ENCODE assay signal across 12 mouse cellular contexts in the genomic region with DNA sequence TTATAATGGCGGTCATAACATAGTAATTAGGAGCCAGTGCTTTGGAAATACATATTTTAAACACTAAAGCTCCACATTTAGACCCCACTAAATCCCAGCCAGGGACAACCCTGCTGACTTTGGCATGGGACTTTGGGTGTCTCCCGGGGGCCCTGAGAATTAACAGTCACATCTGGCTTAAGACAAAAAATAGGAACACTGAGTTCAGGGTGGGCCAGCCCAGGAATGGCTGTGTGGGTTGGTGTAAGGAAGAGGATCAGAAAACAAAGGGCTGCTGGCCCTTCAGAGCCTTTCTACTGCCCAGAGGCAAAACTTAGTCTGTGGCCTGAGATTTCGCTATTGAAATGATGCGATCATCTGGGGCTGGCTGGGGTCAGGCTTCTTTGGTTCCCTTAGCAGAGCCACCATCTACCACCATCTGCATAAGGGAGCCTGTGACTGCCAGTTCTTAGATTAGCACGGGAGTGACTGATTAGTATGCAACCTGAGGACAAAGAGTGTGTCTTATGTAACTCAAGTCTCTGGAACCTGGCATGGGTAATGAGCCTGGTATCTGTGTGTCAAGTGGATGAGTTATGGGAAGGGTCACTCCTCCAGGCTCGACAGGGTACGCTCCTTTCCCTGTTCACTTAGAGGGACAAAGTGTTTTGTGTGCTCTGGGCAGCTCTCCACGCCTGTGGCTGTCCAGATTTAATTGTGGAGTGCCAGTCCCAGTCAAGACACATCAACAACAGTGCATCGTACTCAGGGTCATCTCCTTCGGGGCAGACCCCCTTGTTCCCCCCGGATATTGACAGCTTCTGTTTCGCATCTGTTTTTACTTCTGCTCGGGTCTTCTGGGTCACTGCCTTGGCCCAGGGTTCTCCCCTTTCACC.
A peak's percentile ranks its signal among the peaks of the same experiment; 100 is the strongest.
DNase-seq lines count a peak whose midpoint lies in the region; ATAC-seq and TF ChIP-seq lines count a peak whose summit lies in the region.
"Had no signal": no experiment of that assay in that cellular context is flagged by ENCODE, and none has a peak within 500 bp of the region (broad histone marks: within the 10 kb centered on the region; RNA-seq: fewer than 3 reads in every experiment).

No protein-coding gene starts in this region.

- WGBS in hindbrain, embryonic 15.5 days = 32% methylated on average over 13 of the region's 13 CpGs
- 36% methylated on average over 13 of the region's 13 CpGs for WGBS in hindbrain, postnatal 0 days
- 25% methylated on average over 13 of the region's 13 CpGs for WGBS in heart, adult 2 months
- 38% methylated on average over 13 of the region's 13 CpGs for WGBS in kidney, postnatal 0 days
- 65% methylated on average over 13 of the region's 13 CpGs for WGBS in liver, postnatal 0 days (ENCODE audit: insufficient replicate concordance)
- WGBS in intestine, embryonic 15.5 days = 54% methylated on average over 13 of the region's 13 CpGs

- H3K4me2 ChIP-seq in hindbrain, embryonic 15.5 days = no peak overlapping the region
- no peak overlapping the region for H3K4me2 ChIP-seq in hindbrain, postnatal 0 days (ENCODE audit: low read depth, low read length)
- no peak overlapping the region for H3K4me2 ChIP-seq in kidney, postnatal 0 days (ENCODE audit: low read length)
- H3K4me2 ChIP-seq in liver, postnatal 0 days (ENCODE audit: low read depth, low read length) = no peak overlapping the region
- no peak overlapping the region for H3K4me2 ChIP-seq in intestine, embryonic 15.5 days (replicated peaks)
- H3K4me2 ChIP-seq: liver, embryonic 12.5 days; midbrain, embryonic 13.5 days had no signal

- H3K27ac ChIP-seq in hindbrain, embryonic 15.5 days (replicated peaks) = no peak overlapping the region
- H3K27ac ChIP-seq in hindbrain, postnatal 0 days = no peak overlapping the region
- peak overlapping the region; percentile 59 for H3K27ac ChIP-seq in heart, adult 2 months
- H3K27ac ChIP-seq in kidney, postnatal 0 days = no peak overlapping the region
- H3K27ac ChIP-seq in liver, postnatal 0 days (ENCODE audit: low read depth) = no peak overlapping the region
- no peak overlapping the region for H3K27ac ChIP-seq in intestine, embryonic 15.5 days
- H3K27ac ChIP-seq: layer of hippocampus, adult 2 months; liver, embryonic 12.5 days; midbrain, embryonic 13.5 days had no signal

- H3K9ac ChIP-seq in hindbrain, embryonic 15.5 days = no peak overlapping the region
- H3K9ac ChIP-seq in hindbrain, postnatal 0 days (replicated peaks; ENCODE audit: low read length) = no peak overlapping the region
- H3K9ac ChIP-seq in heart, adult 2 months (ENCODE audit: low read depth, low read length) = peak overlapping the region; percentile 2; the same call in 1 of the 2 replicates
- no peak overlapping the region for H3K9ac ChIP-seq in kidney, postnatal 0 days (ENCODE audit: low read depth, low read length)
- H3K9ac ChIP-seq in liver, postnatal 0 days (replicated peaks) = no peak overlapping the region
- H3K9ac ChIP-seq in intestine, embryonic 15.5 days = no peak overlapping the region
- H3K9ac ChIP-seq: liver, embryonic 12.5 days; midbrain, embryonic 13.5 days had no signal

- H3K4me1 ChIP-seq in hindbrain, embryonic 15.5 days (replicated peaks) = no peaks in the 10 kb centered on the region
- no peaks in the 10 kb centered on the region for H3K4me1 ChIP-seq in hindbrain, postnatal 0 days (ENCODE audit: insufficient read depth, low read length)
- peaks cover 25% of the 10 kb centered on the region for H3K4me1 ChIP-seq in heart, adult 2 months (ENCODE audit: control insufficient read depth, insufficient read depth, low read length)
- H3K4me1 ChIP-seq in kidney, postnatal 0 days (replicated peaks; ENCODE audit: insufficient read depth, low read length) = 0 out of 2 replicates have a peak, but pooled peaks cover 6% of the 10 kb centered on the region
- H3K4me1 ChIP-seq in liver, postnatal 0 days (ENCODE audit: insufficient read depth) = no peaks in the 10 kb centered on the region
- H3K4me1 ChIP-seq in intestine, embryonic 15.5 days (replicated peaks) = 0 out of 2 replicates have a peak, but pooled peaks cover 7% of the 10 kb centered on the region
- H3K4me1 ChIP-seq: liver, embryonic 12.5 days; midbrain, embryonic 13.5 days had no signal

- TF ChIP-seq POLR2A in heart, adult 2 months (IDR thresholded peaks at IDR 0.05; ENCODE audit: insufficient read depth, low read depth, low read length) = no peak

- no peaks in the 10 kb centered on the region for H3K79me2 ChIP-seq in heart, adult 2 months (replicated peaks; ENCODE audit: control insufficient read depth, insufficient read depth, low read length)

- no peak for TF ChIP-seq CTCF in hindbrain, postnatal 0 days (IDR thresholded peaks at IDR 0.05; ENCODE audit: low read depth)
- TF ChIP-seq CTCF in heart, adult 2 months (IDR thresholded peaks at IDR 0.05) = no peak
- no peak for TF ChIP-seq CTCF in kidney, postnatal 0 days (IDR thresholded peaks at IDR 0.05; ENCODE audit: low read depth)
- no peak for TF ChIP-seq CTCF in liver, postnatal 0 days (IDR thresholded peaks at IDR 0.05; ENCODE audit: low read depth)

- no peak overlapping the region for H3K4me3 ChIP-seq in hindbrain, embryonic 15.5 days
- H3K4me3 ChIP-seq in hindbrain, postnatal 0 days (ENCODE audit: low read length) = no peak overlapping the region
- no peak overlapping the region for H3K4me3 ChIP-seq in heart, adult 2 months
- no peak overlapping the region for H3K4me3 ChIP-seq in kidney, postnatal 0 days (replicated peaks; ENCODE audit: low read depth, low read length)
- H3K4me3 ChIP-seq in liver, postnatal 0 days (ENCODE audit: low read depth, low read length) = no peak overlapping the region
- no peak overlapping the region for H3K4me3 ChIP-seq in intestine, embryonic 15.5 days (replicated peaks)
- H3K4me3 ChIP-seq: layer of hippocampus, adult 2 months; liver, embryonic 12.5 days; midbrain, embryonic 13.5 days had no signal

- TF ChIP-seq EP300 in heart, adult 2 months (IDR thresholded peaks at IDR 0.05; ENCODE audit: insufficient read depth, low read depth, low read length) = 0 out of 2 replicates have a peak, but pooled peaks have one; percentile 45
- no peak for TF ChIP-seq EP300 in liver, postnatal 0 days (IDR thresholded peaks at IDR 0.05; ENCODE audit: low read depth)

- no peaks in the 10 kb centered on the region for H3K9me3 ChIP-seq in hindbrain, embryonic 15.5 days
- H3K9me3 ChIP-seq in hindbrain, postnatal 0 days (ENCODE audit: low read length) = no peaks in the 10 kb centered on the region
- H3K9me3 ChIP-seq in kidney, postnatal 0 days (replicated peaks; ENCODE audit: low read length) = no peaks in the 10 kb centered on the region
- no peaks in the 10 kb centered on the region for H3K9me3 ChIP-seq in liver, postnatal 0 days (ENCODE audit: low read length)
- H3K9me3 ChIP-seq in intestine, embryonic 15.5 days = no peaks in the 10 kb centered on the region
- H3K9me3 ChIP-seq: liver, embryonic 12.5 days; midbrain, embryonic 13.5 days had no signal

- no peaks in the 10 kb centered on the region for H3K27me3 ChIP-seq in hindbrain, embryonic 15.5 days
- no peaks in the 10 kb centered on the region for H3K27me3 ChIP-seq in hindbrain, postnatal 0 days (ENCODE audit: insufficient read depth, low read length)
- H3K27me3 ChIP-seq in heart, adult 2 months (ENCODE audit: control insufficient read depth, insufficient read depth, low read length) = no peaks in the 10 kb centered on the region
- H3K27me3 ChIP-seq in kidney, postnatal 0 days (ENCODE audit: insufficient read depth, low read length) = no peaks in the 10 kb centered on the region
- H3K27me3 ChIP-seq in liver, postnatal 0 days (ENCODE audit: insufficient read depth, low read length) = no peaks in the 10 kb centered on the region
- no peaks in the 10 kb centered on the region for H3K27me3 ChIP-seq in intestine, embryonic 15.5 days (replicated peaks)
- H3K27me3 ChIP-seq: liver, embryonic 12.5 days; midbrain, embryonic 13.5 days had no signal

- H3K36me3 ChIP-seq in hindbrain, embryonic 15.5 days = no peaks in the 10 kb centered on the region
- no peaks in the 10 kb centered on the region for H3K36me3 ChIP-seq in hindbrain, postnatal 0 days (ENCODE audit: insufficient read depth, low read length)
- H3K36me3 ChIP-seq in heart, adult 2 months (ENCODE audit: control insufficient read depth, insufficient read depth, low read length) = peaks cover 14% of the 10 kb centered on the region
- H3K36me3 ChIP-seq in kidney, postnatal 0 days (ENCODE audit: insufficient read depth, low read length) = no peaks in the 10 kb centered on the region
- no peaks in the 10 kb centered on the region for H3K36me3 ChIP-seq in liver, postnatal 0 days (replicated peaks; ENCODE audit: insufficient read depth, low read length)
- H3K36me3 ChIP-seq in intestine, embryonic 15.5 days = no peaks in the 10 kb centered on the region
- H3K36me3 ChIP-seq: liver, embryonic 12.5 days; midbrain, embryonic 13.5 days had no signal

- DNase-seq in hindbrain, postnatal 0 days (ENCODE audit: low spot score) = no peak
- peak; percentile 85 for DNase-seq in embryo, embryonic 10 days (ENCODE audit: low spot score)
- peak; percentile 36 to 48 for DNase-seq in heart, adult 2 months
- DNase-seq in kidney, postnatal 0 days (ENCODE audit: low spot score) = peak; percentile 88
- no peak for DNase-seq in thymus, postnatal 36 days
- DNase-seq in liver, postnatal 0 days = no peak
- DNase-seq: cerebellum, adult 11 months had no signal

- 0 out of 2 replicates have a peak, but pooled peaks have one; percentile 42 for ATAC-seq in hindbrain, embryonic 15.5 days (ENCODE audit: low FRiP score, low read depth)
- ATAC-seq in hindbrain, postnatal 0 days = no peak
- ATAC-seq in kidney, postnatal 0 days (replicated peaks; ENCODE audit: low FRiP score, low read depth) = peak; percentile 91
- ATAC-seq in liver, postnatal 0 days = no peak
- ATAC-seq in intestine, embryonic 15.5 days = no peak
- ATAC-seq: liver, embryonic 12.5 days; midbrain, embryonic 13.5 days had no signal

- intact Hi-C loops in heart, adult 2 months (cut with DNase I) = loop anchor here (10.0 kb wide), 3 partner anchors 70 to 240 kb away; no protein-coding TSS in a partner anchor

Comparison
In these comparisons a context has a peak if more than half of its experiments do, and no peak if none do; other contexts are left out.
1. ATAC-seq: peak in hindbrain, embryonic 15.5 days (single experiment) and kidney, postnatal 0 days (single experiment); none in hindbrain, postnatal 0 days (single experiment), liver, postnatal 0 days (single experiment) and intestine, embryonic 15.5 days (single experiment).
2. DNase-seq: peak in embryo, embryonic 10 days (single experiment), heart, adult 2 months (2 of 2) and kidney, postnatal 0 days (single experiment); none in hindbrain, postnatal 0 days (single experiment), thymus, postnatal 36 days (0 of 2) and liver, postnatal 0 days (single experiment).